Comparison of ENCODE assay signal across 28 mouse cellular contexts in genomic region chr5:65096082-65096481, GRCm38 (mm10). TPM values are rescaled to one million over a fixed set of nuclear protein-coding genes. Genes with fewer than 3 reads are reported as not detected.
DNase-seq lines count a peak whose midpoint lies in the region; ATAC-seq and TF ChIP-seq lines count a peak whose summit lies in the region.
"Had no signal": no experiment of that assay in that cellular context is flagged by ENCODE, and none has a peak within 500 bp of the region (broad histone marks: within the 10 kb centered on the region; RNA-seq: fewer than 3 reads in every experiment).

No protein-coding gene starts in this region.

- ATAC-seq in forebrain, postnatal 0 days: no peak
- ATAC-seq: activated CD4-positive, CD25-positive, alpha-beta regulatory T cell, adult 4 months; CD4-positive, CD25-positive, alpha-beta regulatory T cell, adult 4 months; forebrain, embryonic 14.5 days; forebrain, embryonic 16.5 days; Patski had no signal

- H3K4me3 ChIP-seq in C2C12 (ENCODE audit: insufficient read depth, poor library complexity, severe bottlenecking) (no peak overlapping the region), ES-E14 (ENCODE audit: insufficient read depth in 1 of 2, low read depth in 1 of 2, low read length in 2 of 2, poor library complexity in 1 of 2, severe bottlenecking in 1 of 2) (no peak overlapping the region), myocyte (no peak overlapping the region)
- no peak overlapping the region for H3K4me3 ChIP-seq in embryonic facial prominence, embryonic 10.5 days
- H3K4me3 ChIP-seq in forebrain, postnatal 0 days (ENCODE audit: low read depth, low read length): no peak overlapping the region
- H3K4me3 ChIP-seq: embryonic facial prominence, embryonic 12.5 days; erythroblast, embryonic 14.5 days; forebrain, embryonic 10.5 days; forebrain, embryonic 12.5 days had no signal

- H3K4me1 ChIP-seq in ES-E14 (ENCODE audit: control insufficient read depth in 2 of 2, insufficient read depth in 2 of 2, low read length in 2 of 2, poor library complexity in 1 of 2): peaks cover 4 to 5% of the 10 kb centered on the region in 2 experiments; a peak in 3 of 4 replicates
- peaks cover 9% of the 10 kb centered on the region; the same call in 1 of the 2 replicates for H3K4me1 ChIP-seq in embryonic facial prominence, embryonic 10.5 days
- no peaks in the 10 kb centered on the region for H3K4me1 ChIP-seq in forebrain, postnatal 0 days (ENCODE audit: insufficient read depth)
- H3K4me1 ChIP-seq: forebrain, embryonic 12.5 days had no signal

- no peak overlapping the region for H3K9ac ChIP-seq in ES-E14 (ENCODE audit: insufficient read depth, low read depth, low read length, poor library complexity, severe bottlenecking)
- H3K9ac ChIP-seq in forebrain, postnatal 0 days: no peak overlapping the region
- H3K9ac ChIP-seq: embryonic facial prominence, embryonic 12.5 days; forebrain, embryonic 12.5 days had no signal

- no peaks in the 10 kb centered on the region for H3K9me3 ChIP-seq in ES-E14 (ENCODE audit: control insufficient read depth, insufficient read depth, low read depth, low read length)
- H3K9me3 ChIP-seq in embryonic facial prominence, embryonic 10.5 days: no peaks in the 10 kb centered on the region
- no peaks in the 10 kb centered on the region for H3K9me3 ChIP-seq in forebrain, postnatal 0 days (ENCODE audit: low read length)
- H3K9me3 ChIP-seq: embryonic facial prominence, embryonic 12.5 days; forebrain, embryonic 10.5 days; forebrain, embryonic 12.5 days had no signal

- DNase-seq in ES-E14 (ENCODE audit: low read depth, low spot score) (no peak), adipocyte (ENCODE audit: low spot score) (peak; percentile 53)
- DNase-seq in lung, adult 18-20 months: no peak
- no peak for DNase-seq in right cerebral cortex, postnatal 14 days
- DNase-seq in embryonic facial prominence, embryonic 10.5 days (ENCODE audit: low spot score): no peak
- DNase-seq in forebrain, postnatal 0 days: no peak
- DNase-seq: adrenal gland, adult 2 months; adrenal gland, postnatal 10 days; adrenal gland, postnatal 25 days; cerebellum, adult 11 months; cerebellum, adult 18-20 months; cerebellum, adult 8-10 months; cerebellum, adult 9-11 months; cerebellum, postnatal 14 days; cerebellum, postnatal 36 days; embryo, embryonic 11 days had no signal

- 74% methylated on average over 3 of the region's 3 CpGs for WGBS in embryonic facial prominence, embryonic 10.5 days
- 89% methylated on average over 3 of the region's 3 CpGs for WGBS in forebrain, postnatal 0 days

- H3K27ac ChIP-seq in ES-E14 (ENCODE audit: insufficient read depth, low read depth, low read length, poor library complexity, severe bottlenecking): no peak overlapping the region
- H3K27ac ChIP-seq in embryonic facial prominence, embryonic 10.5 days (replicated peaks): no peak overlapping the region
- no peak overlapping the region for H3K27ac ChIP-seq in forebrain, postnatal 0 days (ENCODE audit: low read depth, low read length)
- H3K27ac ChIP-seq: embryonic facial prominence, embryonic 12.5 days; forebrain, embryonic 10.5 days; forebrain, embryonic 12.5 days had no signal

- H3K79me2 ChIP-seq in C2C12 (ENCODE audit: control insufficient read depth, insufficient read depth) (no peaks in the 10 kb centered on the region), myocyte (ENCODE audit: control insufficient read depth, insufficient read depth) (no peaks in the 10 kb centered on the region)

- H3ac ChIP-seq in C2C12 (ENCODE audit: control insufficient read depth, insufficient read length, low read depth) (no peak overlapping the region), myocyte (ENCODE audit: control insufficient read depth, insufficient read length) (no peak overlapping the region)

- in situ Hi-C loops in ES-E14 (cut with MboI; ENCODE audit: low sequenced_read_pairs in 2 of 2, unreplicated experiment in 2 of 2): no loop called here

- TF ChIP-seq CTCF in C2C12 (IDR thresholded peaks at IDR 0.05; ENCODE audit: control insufficient read depth, insufficient read depth, insufficient read length): no peak
- TF ChIP-seq CTCF in forebrain, postnatal 0 days (IDR thresholded peaks at IDR 0.05; ENCODE audit: low read depth): no peak

- H3K79me3 ChIP-seq in C2C12 (ENCODE audit: low read depth): no peaks in the 10 kb centered on the region

- H3K36me3 ChIP-seq in C2C12 (ENCODE audit: control insufficient read depth, insufficient read depth) (no peaks in the 10 kb centered on the region), ES-E14 (ENCODE audit: control insufficient read depth, insufficient read depth, low read length, poor library complexity, severe bottlenecking) (no peaks in the 10 kb centered on the region), myocyte (ENCODE audit: control insufficient read depth, insufficient read depth) (no peaks in the 10 kb centered on the region)
- no peaks in the 10 kb centered on the region for H3K36me3 ChIP-seq in embryonic facial prominence, embryonic 10.5 days (replicated peaks)
- H3K36me3 ChIP-seq in forebrain, postnatal 0 days (ENCODE audit: insufficient read depth): no peaks in the 10 kb centered on the region
- H3K36me3 ChIP-seq: embryonic facial prominence, embryonic 12.5 days; forebrain, embryonic 10.5 days; forebrain, embryonic 12.5 days had no signal

- peak overlapping the region; percentile 24 for H3K4me2 ChIP-seq in myocyte (ENCODE audit: low read depth)
- H3K4me2 ChIP-seq in forebrain, postnatal 0 days (ENCODE audit: low read depth): no peak overlapping the region
- H3K4me2 ChIP-seq: embryonic facial prominence, embryonic 12.5 days; forebrain, embryonic 12.5 days had no signal

- H3K27me3 ChIP-seq in C2C12 (ENCODE audit: control insufficient read depth, insufficient read depth, insufficient read length) (no peaks in the 10 kb centered on the region), myocyte (ENCODE audit: control insufficient read depth, insufficient read depth, insufficient read length) (no peaks in the 10 kb centered on the region)
- no peaks in the 10 kb centered on the region for H3K27me3 ChIP-seq in embryonic facial prominence, embryonic 10.5 days (replicated peaks; ENCODE audit: low read depth, poor library complexity, severe bottlenecking)
- H3K27me3 ChIP-seq in forebrain, postnatal 0 days (ENCODE audit: insufficient read depth, low read length): no peaks in the 10 kb centered on the region
- H3K27me3 ChIP-seq: CH12.LX; embryonic facial prominence, embryonic 12.5 days; forebrain, embryonic 12.5 days; Patski had no signal

- no peak for TF ChIP-seq POLR2A in myocyte (IDR thresholded peaks at IDR 0.05; ENCODE audit: insufficient read length, low read depth)

TF ChIP-seq in C2C12, 6 proteins besides CTCF, POLR2A, EP300 and RAD21:
- TF ChIP-seq CEBPB (IDR thresholded peaks at IDR 0.05; ENCODE audit: low read depth) (no peak), MYOD1 (IDR thresholded peaks at IDR 0.05; ENCODE audit: control insufficient read depth, insufficient read length, low read depth) (peak; percentile 13)

TF ChIP-seq in ES-E14, 5 proteins besides CTCF, POLR2A, EP300 and RAD21:
- TF ChIP-seq ZNF384 (IDR thresholded peaks at IDR 0.05; ENCODE audit: low read depth, low read length) (peak; percentile 54; the same call in 1 of the 2 replicates), HCFC1 (IDR thresholded peaks at IDR 0.05; ENCODE audit: borderline replicate concordance, insufficient read depth, low read length) (no peak), MAFK (IDR thresholded peaks at IDR 0.05; ENCODE audit: insufficient read depth, low read depth, low read length) (no peak), ZC3H11A (IDR thresholded peaks at IDR 0.05; ENCODE audit: borderline replicate concordance, low read depth, low read length) (no peak), CHD2 (IDR thresholded peaks at IDR 0.05; ENCODE audit: low read depth, low read length) (no peak)

TF ChIP-seq in myocyte, 11 proteins besides CTCF, POLR2A, EP300 and RAD21:
- TF ChIP-seq MYOG (IDR thresholded peaks at IDR 0.05; ENCODE audit: control insufficient read depth in 1 of 3, insufficient read depth in 1 of 3, insufficient read length in 2 of 3, low read depth in 2 of 3): peak in 2 of 3 experiments; percentile 79 to 98
- peak; percentile 82 for TF ChIP-seq TCF3 (IDR thresholded peaks at IDR 0.05; ENCODE audit: insufficient read length, low read depth)
- peak; percentile 97 for TF ChIP-seq TCF12 (IDR thresholded peaks at IDR 0.05; ENCODE audit: insufficient read depth, poor library complexity, severe bottlenecking)
- no peak for TF ChIP-seq MAX (IDR thresholded peaks at IDR 0.05; ENCODE audit: low read depth)
- no peak for TF ChIP-seq CEBPB (IDR thresholded peaks at IDR 0.05; ENCODE audit: insufficient read depth, poor library complexity, severe bottlenecking)
- TF ChIP-seq REST (IDR thresholded peaks at IDR 0.05; ENCODE audit: insufficient read depth, insufficient read length): no peak
- no peak for TF ChIP-seq SRF (IDR thresholded peaks at IDR 0.05; ENCODE audit: control insufficient read depth, insufficient read length, low read depth)
- no peak for TF ChIP-seq E2F4 (IDR thresholded peaks at IDR 0.05; ENCODE audit: insufficient read depth)
- no peak for TF ChIP-seq USF1 (IDR thresholded peaks at IDR 0.05; ENCODE audit: low read depth)
- TF ChIP-seq MYOD1 (IDR thresholded peaks at IDR 0.05; ENCODE audit: control insufficient read depth in 1 of 3, insufficient read length in 2 of 3, low read depth in 2 of 3): peak; percentile 82 to 94 (median 92)
- no peak for TF ChIP-seq POLR2AphosphoS2 (IDR thresholded peaks at IDR 0.05; ENCODE audit: insufficient read length, low read depth)

RNA-seq across cellular contexts. Expression of gene Tmem156, which starts 4.2 kb away (rescaled TPM):
- not detected for polyA plus RNA-seq in C2C12 (2012; fragmentation: generic; extraction: Trizol)
- total RNA-seq in ES-E14 (2012; rRNA removed): 0.40 TPM in 1 of 2 replicates, not detected in the other
- 0.61 TPM for polyA plus RNA-seq in myocyte (2012; fragmentation: generic; extraction: Trizol)
- 0.16 TPM in 1 of 2 replicates, not detected in the other for polyA plus RNA-seq in embryonic facial prominence, embryonic 10.5 days (2016; fragmentation: Nextera tagmentation; extraction: Ambion mirVana)
- total RNA-seq in forebrain, postnatal 0 days (2014; rRNA removed): 0.19 and 0.23 TPM in 2 replicates
- polyA plus RNA-seq in forebrain, postnatal 0 days (2015; fragmentation: Nextera tagmentation; extraction: Ambion mirVana): 0.15 and 0.21 TPM in 2 replicates
- polyA plus RNA-seq: adrenal gland, adult 2 months; embryonic facial prominence, embryonic 12.5 days; erythroblast, embryonic 14.5 days; forebrain, embryonic 10.5 days; forebrain, embryonic 12.5 days; Patski had no signal

RNA-seq across cellular contexts. Expression of gene Klhl5, which starts 11.3 kb away (rescaled TPM):
- polyA plus RNA-seq in C2C12 (2012; fragmentation: generic; extraction: Trizol) (9.9 TPM), myocyte (2012; fragmentation: generic; extraction: Trizol) (25.1 TPM)
- 5.0 and 5.2 TPM in 2 replicates for total RNA-seq in ES-E14 (2012; rRNA removed)
- polyA plus RNA-seq in embryonic facial prominence, embryonic 10.5 days (2016; fragmentation: Nextera tagmentation; extraction: Ambion mirVana): 10.4 and 13.0 TPM in 2 replicates
- total RNA-seq in forebrain, postnatal 0 days (2014; rRNA removed): 48.3 and 57.2 TPM in 2 replicates
- polyA plus RNA-seq in forebrain, postnatal 0 days (2015; fragmentation: Nextera tagmentation; extraction: Ambion mirVana): 39.4 and 49.6 TPM in 2 replicates
